Mouse (Mus musculus): ENCODE data around the gene Efna2. TPM values are rescaled to one million over a fixed set of nuclear protein-coding genes. Genes with fewer than 3 reads are reported as not detected.
"Not testable (repeated sequence)": the region's sequence is repeated elsewhere in the genome, so short reads cannot be mapped to it uniquely, and the experiment has no call there.

The Efna2 gene
- polyA plus RNA-seq, 1 experiment from 2014 or later = 15.0 TPM

DNA sequence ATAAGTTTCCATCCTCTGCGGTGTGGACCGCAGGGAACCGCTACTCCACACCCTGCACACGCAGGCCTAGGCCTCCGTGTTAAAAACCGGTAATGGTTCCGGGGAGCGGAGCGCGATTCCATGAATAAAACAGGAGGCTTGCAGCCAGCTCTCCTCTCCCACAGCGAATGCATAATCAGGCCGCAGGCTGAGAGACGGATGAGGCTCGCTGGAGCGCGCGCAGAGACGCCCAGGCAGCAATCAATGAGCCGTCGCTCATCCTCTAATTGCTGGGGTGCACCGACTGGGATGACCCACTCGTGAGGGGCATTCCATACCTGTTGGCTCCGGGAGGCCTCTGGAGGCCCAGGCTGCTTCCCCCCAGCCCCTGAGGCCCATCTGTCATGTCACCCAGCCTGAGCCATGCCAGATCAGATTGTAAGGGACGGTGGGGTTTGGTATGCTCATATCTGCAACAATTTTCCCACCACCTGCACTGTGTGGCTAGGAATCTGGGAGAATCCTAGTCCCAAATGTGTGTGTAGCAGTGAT is 29.6 kb downstream of the Efna2 start:
- no peak for ATAC-seq
- H3K9me3 ChIP-seq = no peaks in the 10 kb centered on the region

DNA sequence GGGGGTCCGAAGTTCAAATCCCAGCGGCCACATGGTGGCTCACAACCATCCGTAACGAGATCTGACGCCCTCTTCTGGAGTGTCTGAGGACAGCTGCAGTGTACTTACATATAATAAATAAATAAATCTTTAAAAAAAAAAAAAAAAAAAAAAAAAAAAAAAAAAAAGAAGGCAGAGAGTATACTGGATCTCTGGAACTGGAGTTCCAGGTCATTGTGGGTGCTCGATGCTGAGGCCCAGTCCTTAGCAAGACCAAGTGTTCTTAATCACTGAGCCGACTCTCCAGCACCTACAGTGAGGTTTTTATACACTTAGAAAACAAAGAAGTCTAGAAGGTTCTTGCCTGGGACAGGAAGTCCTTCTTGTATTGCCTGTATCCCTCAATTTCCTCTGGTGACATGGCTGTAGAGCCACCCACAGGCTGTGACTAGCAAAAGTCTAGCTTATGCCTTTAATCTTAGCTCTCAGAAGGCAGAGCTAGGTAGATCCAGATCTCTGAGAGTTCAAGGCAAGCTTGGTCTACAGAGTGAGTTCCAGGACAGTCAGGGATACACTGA is 32.3 kb downstream of the Efna2 start:
- not testable (repeated sequence) for H3K36me3 ChIP-seq; H3K27ac ChIP-seq; H3K27me3 ChIP-seq (replicated peaks); H3K4me2 ChIP-seq (replicated peaks); H3K4me1 ChIP-seq (replicated peaks); H3K4me3 ChIP-seq (replicated peaks); H3K9me3 ChIP-seq; ATAC-seq; H3K9ac ChIP-seq
- WGBS = 72% methylated on average over 7 of the region's 7 CpGs

More for the DNA sequence above, 29.6 kb downstream of the Efna2 start:
- H3K36me3 ChIP-seq = no peaks in the 10 kb centered on the region
- no peak overlapping the region for H3K4me3 ChIP-seq (replicated peaks)
- no peak overlapping the region; the same call in 1 of the 2 replicates for H3K4me2 ChIP-seq (replicated peaks)
- 18% methylated on average over 24 of the region's 24 CpGs for WGBS
- no peaks in the 10 kb centered on the region for H3K4me1 ChIP-seq (replicated peaks)
- no peaks in the 10 kb centered on the region for H3K27me3 ChIP-seq (replicated peaks)
- no peak overlapping the region for H3K27ac ChIP-seq
- H3K9ac ChIP-seq = peak overlapping the region; percentile 26; the same call in 1 of the 2 replicates

DNA sequence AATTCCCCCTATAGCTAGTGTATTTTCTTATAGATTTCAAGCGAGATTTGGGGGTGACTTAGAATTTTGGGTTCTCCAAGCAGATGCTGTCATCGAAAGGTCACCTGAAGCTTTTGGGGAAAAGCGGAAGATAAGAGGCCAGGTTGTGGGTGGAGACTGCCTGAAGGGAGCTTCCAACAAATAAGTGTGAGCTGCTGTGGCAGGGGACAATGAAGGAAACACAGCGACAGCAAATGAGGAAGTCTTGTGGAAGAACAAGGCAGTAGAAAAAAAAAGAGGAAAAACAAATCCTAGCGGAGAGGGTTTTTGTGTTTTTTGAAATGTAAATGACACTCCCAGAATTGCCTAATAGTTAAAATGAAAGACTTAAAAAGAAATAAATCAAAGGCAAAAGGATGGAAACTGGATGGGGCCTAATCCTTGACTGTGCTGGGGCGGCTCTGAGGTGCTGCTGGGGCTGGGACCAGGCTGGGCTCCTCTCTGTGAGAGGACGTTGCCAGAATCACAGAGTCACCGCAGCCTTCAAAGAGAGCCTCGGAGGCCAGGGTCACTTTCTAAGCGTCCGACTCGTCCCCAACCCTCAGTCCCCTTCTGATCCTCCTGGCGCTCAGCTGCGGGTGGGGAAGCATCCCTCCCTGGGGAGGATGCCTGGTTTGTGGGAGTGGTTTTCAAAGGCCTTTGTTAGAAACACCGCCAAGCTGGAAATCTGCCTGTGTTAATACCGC is 35.9 kb downstream of the Efna2 start:
- Histone ChIP-seq H3K36me3 (no peaks in the 10 kb centered on the region), H3K4me1 (replicated peaks) (no peaks in the 10 kb centered on the region), H3K9me3 (no peaks in the 10 kb centered on the region), H3K27ac (no peak overlapping the region), H3K4me2 (replicated peaks) (no peak overlapping the region), H3K9ac (no peak overlapping the region), H3K4me3 (replicated peaks) (no peak overlapping the region), H3K27me3 (replicated peaks) (no peaks in the 10 kb centered on the region)
- 35% methylated on average over 16 of the region's 16 CpGs for WGBS
- no peak for ATAC-seq

DNA sequence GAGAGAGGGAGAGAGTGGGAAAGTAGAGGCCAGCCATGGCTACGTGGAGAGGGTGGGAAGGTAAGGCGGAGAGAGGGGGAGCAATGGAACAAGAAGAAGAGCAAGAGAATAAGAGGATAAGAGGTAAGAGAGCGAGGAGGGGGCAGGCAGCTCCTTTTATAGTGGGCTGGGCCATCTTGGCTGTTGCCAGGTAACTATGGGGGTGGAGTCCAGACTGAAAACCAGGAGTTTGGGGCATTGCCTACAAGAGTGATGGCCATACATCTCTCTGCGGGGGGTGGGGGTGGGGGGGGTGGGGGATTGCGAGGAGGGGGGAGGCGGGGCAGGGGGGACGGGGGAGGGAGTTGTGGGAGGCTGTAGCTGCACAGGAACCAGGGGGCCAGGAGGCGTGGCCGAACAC is 41.4 kb downstream of the Efna2 start:
- Histone ChIP-seq H3K4me3 (replicated peaks) (no peak overlapping the region), H3K27me3 (replicated peaks) (no peaks in the 10 kb centered on the region), H3K4me2 (replicated peaks) (no peak overlapping the region), H3K4me1 (replicated peaks) (peaks cover 4% of the 10 kb centered on the region; the same call in 1 of the 2 replicates), H3K9ac (no peak overlapping the region), H3K27ac (no peak overlapping the region), H3K9me3 (no peaks in the 10 kb centered on the region), H3K36me3 (no peaks in the 10 kb centered on the region)
- ATAC-seq = no peak
- 40% methylated on average over 7 of the region's 9 CpGs for WGBS

DNA sequence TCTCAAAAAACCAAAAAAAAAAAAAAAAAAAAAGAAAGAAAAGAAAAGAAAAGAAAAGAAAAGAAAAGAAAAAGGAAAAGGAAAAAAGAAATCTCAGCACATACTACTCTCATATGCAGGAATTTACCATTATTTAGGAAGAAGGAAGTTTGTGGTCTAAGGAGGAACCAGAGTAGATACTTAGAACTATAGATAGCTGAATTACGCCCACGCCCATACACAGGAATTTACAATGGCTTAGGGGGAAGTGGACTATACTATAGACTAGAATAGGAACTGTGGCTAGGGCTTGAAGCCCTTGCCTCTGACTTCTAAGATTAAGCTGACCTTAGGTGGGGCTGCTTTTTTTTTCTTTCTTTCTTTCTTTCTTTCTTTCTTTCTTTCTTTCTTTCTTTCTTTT is 43.9 kb downstream of the Efna2 start:
- not testable (repeated sequence) for ATAC-seq; H3K9me3 ChIP-seq; H3K27me3 ChIP-seq (replicated peaks); H3K27ac ChIP-seq; H3K4me2 ChIP-seq (replicated peaks); H3K9ac ChIP-seq; H3K36me3 ChIP-seq; H3K4me3 ChIP-seq (replicated peaks)
- peaks cover 18% of the 10 kb centered on the region for H3K4me1 ChIP-seq (replicated peaks)
- 80% methylated on average over 2 of the region's 2 CpGs for WGBS

DNA sequence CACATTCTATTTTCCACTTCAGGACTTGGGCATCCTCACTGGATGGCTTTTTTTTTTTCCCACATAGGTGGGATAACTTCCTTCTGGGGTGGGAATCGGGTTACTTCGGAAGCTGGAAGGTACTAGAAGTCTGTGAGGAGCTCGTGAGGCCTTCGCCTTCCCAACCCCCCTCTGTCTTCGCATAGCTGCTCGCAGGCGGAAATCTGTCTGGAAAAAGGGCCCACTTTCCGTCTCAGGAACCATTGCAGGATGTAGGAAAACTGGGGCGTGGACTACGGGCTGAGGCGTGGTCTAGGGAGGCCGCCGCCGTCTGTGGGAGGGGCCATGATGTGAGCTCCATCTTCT is 46.8 kb downstream of the Efna2 start:
- H3K9ac ChIP-seq = peak overlapping the region; percentile 34; the same call in 1 of the 2 replicates
- no peaks in the 10 kb centered on the region for H3K9me3 ChIP-seq
- 0% methylated on average over 14 of the region's 14 CpGs for WGBS
- peaks cover 24% of the 10 kb centered on the region for H3K4me1 ChIP-seq (replicated peaks)
- H3K36me3 ChIP-seq = peaks cover 12% of the 10 kb centered on the region
- H3K4me3 ChIP-seq (replicated peaks) = peak overlapping the region; percentile 88; the same call in 1 of the 2 replicates
- peak overlapping the region; percentile 82 for H3K27ac ChIP-seq
- no peaks in the 10 kb centered on the region for H3K27me3 ChIP-seq (replicated peaks)
- H3K4me2 ChIP-seq (replicated peaks) = peak overlapping the region; percentile 59
- no peak for ATAC-seq

DNA sequence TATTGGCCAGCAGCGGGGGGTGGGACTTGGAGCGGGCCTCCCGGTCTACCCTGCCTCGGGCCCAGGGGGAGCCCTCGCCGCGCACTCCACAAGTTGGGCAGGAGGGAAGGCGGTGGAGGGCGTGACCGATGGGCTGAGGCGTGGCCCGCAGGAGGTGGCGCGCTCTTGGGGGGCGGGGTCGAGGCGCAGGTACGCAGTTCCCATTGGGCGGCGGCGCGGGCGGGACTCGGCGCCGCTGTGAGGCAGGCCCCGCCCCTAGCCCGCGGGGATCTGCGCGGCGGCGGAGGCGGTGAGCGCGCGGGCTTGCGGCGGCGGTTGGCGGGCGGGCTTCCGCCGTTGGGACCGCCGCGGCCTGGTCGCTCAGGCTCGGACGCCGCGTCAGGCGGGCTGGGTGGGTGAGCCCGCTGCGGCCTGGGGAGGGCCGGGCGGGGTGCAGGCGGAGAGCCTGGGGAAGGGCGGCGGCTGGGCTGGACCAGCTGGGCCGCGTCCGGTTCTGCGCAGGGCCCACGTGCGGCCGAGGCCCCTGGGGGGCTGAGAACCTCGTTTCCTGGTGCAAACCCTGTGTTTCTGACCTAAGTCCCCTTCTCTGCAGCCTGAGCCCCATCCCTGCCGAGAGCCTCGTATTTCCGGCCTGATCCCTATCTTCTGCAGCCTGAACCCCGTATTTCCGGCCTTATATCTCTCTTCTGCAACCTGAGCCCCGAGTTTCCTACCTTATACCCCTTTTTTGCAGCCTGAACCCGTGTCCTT is 47.3 kb downstream of the Efna2 start, which contains the start of gene Mum1:
Gene Mum1 (plus strand): TSS at position 19 of the 750 bp plus-strand sequence.
- under 1% methylated on average over 64 of the region's 75 CpGs for WGBS
- Histone ChIP-seq H3K4me1 (replicated peaks) (peaks cover 23% of the 10 kb centered on the region), H3K9ac (peak within 1 kb of the TSS; percentile 94), H3K4me3 (replicated peaks) (peak within 1 kb of the TSS; percentile 88), H3K36me3 (peaks cover 12% of the 10 kb centered on the region), H3K27me3 (replicated peaks) (no peaks in the 10 kb centered on the region), H3K27ac (peak within 1 kb of the TSS; percentile 92), H3K4me2 (replicated peaks) (peak within 1 kb of the TSS; percentile 84), H3K9me3 (no peaks in the 10 kb centered on the region)
- ATAC-seq = peak; percentile 100

DNA sequence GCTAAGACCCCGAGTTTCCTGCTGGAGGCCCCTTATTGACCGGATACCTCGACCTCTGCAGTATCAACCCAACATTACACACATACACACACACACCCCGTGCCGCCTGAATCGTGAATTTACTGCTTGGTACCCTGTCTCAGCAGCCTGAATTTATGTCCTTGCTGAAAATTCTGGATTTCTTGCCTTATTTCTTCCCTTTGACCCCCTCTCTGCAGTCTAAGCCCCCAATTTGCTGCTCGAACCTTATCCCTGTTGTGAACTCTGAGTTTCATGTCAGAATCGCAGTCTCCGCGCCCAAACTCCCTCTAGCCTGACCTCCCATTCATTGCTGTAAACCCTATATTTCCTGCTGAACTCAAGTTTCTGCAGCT is 47.9 kb downstream of the Efna2 start:
- Histone ChIP-seq H3K4me2 (replicated peaks) (peak overlapping the region; percentile 84), H3K4me1 (replicated peaks) (peaks cover 23% of the 10 kb centered on the region), H3K9ac (peak overlapping the region; percentile 94), H3K9me3 (no peaks in the 10 kb centered on the region), H3K27ac (peak overlapping the region; percentile 92), H3K4me3 (replicated peaks) (peak overlapping the region; percentile 88), H3K27me3 (replicated peaks) (no peaks in the 10 kb centered on the region), H3K36me3 (peaks cover 16% of the 10 kb centered on the region)
- ATAC-seq = no peak
- 3% methylated on average over 10 of the region's 10 CpGs for WGBS

DNA sequence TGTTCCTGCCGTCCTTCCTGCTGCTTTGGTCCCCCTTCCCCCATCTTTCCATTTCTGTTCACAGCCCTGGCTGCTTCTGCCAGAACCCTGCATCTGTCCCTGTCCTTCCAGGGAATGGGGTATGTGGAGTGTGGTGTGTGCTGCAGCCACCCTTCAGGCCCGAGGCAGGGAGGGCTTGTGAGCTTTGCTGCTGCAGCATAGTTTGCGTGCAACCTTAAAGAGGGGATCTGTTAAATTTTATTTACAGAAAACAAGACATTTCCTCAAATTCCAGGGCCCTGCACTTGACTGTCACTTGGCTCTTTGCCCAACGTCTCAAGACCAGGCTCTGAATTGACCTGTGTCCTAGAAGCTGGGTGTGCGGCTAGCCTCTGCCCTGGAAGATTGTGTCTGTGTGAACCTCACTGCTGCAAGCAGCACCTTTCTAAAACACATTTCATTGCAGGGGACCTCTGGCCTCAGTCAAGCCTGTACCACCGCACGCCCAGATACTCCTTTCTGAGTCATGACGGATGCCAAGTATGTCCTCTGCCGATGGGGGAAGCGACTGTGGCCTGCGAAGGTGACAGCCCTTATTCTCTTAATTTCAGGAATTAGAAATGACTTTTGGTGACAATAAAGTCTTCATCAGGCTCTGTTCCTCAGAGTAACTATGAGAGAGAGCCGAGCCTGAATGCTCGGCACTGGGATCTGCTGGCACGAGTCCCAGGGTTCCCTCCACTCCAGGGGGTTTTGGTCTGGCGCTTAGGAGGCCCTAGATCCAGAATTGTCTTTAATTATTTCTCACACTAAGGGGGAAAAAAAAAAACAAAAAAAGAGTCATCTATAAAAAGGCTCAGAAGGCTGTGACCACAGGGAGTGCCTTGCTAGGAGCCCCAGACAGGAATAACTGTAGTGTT is 48.8 kb downstream of the Efna2 start:
- H3K4me2 ChIP-seq (replicated peaks) = peak overlapping the region; percentile 84
- no peaks in the 10 kb centered on the region for H3K9me3 ChIP-seq
- H3K4me3 ChIP-seq (replicated peaks) = peak overlapping the region; percentile 88
- no peaks in the 10 kb centered on the region for H3K27me3 ChIP-seq (replicated peaks)
- H3K36me3 ChIP-seq = peaks cover 26% of the 10 kb centered on the region
- H3K9ac ChIP-seq = peak overlapping the region; percentile 94
- no peak for ATAC-seq
- peaks cover 30% of the 10 kb centered on the region for H3K4me1 ChIP-seq (replicated peaks)
- peak overlapping the region; percentile 92 for H3K27ac ChIP-seq
- WGBS = 50% methylated on average over 15 of the region's 15 CpGs

DNA sequence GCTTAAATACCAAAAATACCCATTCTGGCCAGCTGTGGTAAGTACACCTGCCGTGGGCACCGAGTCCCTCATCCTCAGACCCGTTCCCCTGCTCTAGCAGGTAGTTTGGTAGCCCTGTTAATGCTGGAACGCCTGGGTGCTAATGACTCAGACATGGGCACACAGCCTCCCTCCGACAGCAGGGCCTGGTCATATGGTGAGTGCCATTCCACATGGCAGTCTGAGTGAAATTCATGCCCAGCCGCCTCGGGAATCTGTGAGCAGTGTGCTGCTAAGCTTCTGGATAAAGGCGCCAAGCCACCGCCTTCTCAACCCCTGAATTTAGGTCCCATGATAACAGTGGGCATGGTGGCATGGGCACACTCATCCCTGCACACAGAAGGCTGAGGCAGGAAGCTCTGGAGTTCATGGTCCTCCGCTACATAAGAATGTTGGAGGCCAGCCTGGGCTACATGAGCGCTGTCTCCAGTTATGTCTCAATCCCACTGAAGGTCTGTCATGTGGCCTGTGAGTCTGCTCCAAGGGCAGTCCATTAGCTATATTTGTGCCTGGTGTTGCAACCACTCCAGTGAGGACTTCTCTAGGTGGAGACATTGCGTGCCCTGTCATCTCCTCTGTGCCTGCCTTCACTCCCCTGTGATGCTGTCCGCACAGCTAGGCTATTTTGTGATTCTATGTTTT is 57.0 kb downstream of the Efna2 start:
- Histone ChIP-seq H3K27ac (no peak overlapping the region), H3K9ac (no peak overlapping the region), H3K36me3 (peaks cover 78% of the 10 kb centered on the region), H3K4me3 (replicated peaks) (no peak overlapping the region), H3K4me2 (replicated peaks) (no peak overlapping the region), H3K4me1 (replicated peaks) (peaks cover 10% of the 10 kb centered on the region), H3K9me3 (no peaks in the 10 kb centered on the region), H3K27me3 (replicated peaks) (no peaks in the 10 kb centered on the region)
- WGBS = 96% methylated on average over 13 of the region's 13 CpGs
- ATAC-seq = no peak

DNA sequence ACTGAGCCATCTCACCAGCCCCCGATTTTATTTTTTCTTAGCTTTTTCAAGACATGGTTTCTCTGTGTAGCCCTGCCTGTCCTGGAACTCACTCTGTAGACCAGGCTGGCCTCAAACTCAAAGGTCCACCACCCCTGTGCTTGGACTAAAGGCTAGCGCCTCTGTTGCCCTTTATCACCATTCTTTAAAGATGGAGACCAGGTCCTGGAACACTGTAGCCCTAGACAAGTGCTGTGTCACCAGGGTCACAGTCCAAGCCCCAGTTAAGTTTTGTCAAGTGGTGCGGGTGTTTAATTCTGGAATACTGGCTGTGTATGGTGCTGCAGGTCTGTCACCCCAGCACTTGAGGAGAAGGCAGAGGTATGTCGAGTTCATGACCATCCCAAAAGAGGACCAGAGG is 57.7 kb downstream of the Efna2 start:
- H3K4me1 ChIP-seq (replicated peaks) = peaks cover 13% of the 10 kb centered on the region
- no peak overlapping the region for H3K9ac ChIP-seq
- no peak for ATAC-seq
- no peaks in the 10 kb centered on the region for H3K9me3 ChIP-seq
- H3K36me3 ChIP-seq = peaks cover 81% of the 10 kb centered on the region
- no peak overlapping the region for H3K4me2 ChIP-seq (replicated peaks)
- H3K27me3 ChIP-seq (replicated peaks) = no peaks in the 10 kb centered on the region
- 91% methylated on average over 4 of the region's 4 CpGs for WGBS
- H3K27ac ChIP-seq = no peak overlapping the region
- H3K4me3 ChIP-seq (replicated peaks) = no peak overlapping the region
